Mouse (Mus musculus): Measurements from ENCODE around the gene Gm45799. TPM values are rescaled to one million over a fixed set of nuclear protein-coding genes. Genes with fewer than 3 reads are reported as not detected.

The Gm45799 gene
- 33.8 and 34.3 TPM in 2 replicates for polyA plus RNA-seq (2015; fragmentation: Nextera tagmentation; extraction: Ambion mirVana)

DNA sequence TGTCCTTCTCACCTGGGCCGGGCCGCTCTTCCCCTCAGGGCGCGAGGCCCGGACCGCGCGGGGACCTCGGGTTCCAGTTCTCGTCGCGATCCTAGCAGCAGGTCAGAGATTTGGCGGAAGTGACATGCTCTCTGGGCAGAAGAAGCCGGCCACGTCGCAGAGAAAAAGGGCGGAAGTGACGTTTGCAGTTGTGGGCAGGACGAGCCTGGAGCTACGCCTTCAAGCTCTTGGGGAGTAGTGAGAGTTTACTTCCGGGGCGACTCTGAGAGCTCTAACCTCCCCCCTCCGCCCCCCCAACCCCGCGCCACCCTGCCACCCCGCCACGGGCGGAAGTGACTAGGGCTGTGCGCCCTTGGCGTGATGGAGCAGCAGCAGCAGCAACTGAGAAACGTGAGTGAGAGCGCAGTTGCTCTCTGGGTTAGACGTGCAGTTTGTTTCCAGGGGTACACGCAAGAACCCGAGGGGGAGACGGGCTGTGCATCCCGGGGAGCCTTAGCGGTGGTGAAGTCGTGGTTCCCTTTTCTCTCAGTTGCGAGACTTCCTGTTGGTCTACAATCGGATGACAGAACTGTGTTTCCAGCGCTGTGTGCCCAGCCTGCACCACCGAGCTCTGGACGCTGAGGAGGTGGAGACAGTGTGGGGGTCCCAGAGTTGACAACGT is at the start of gene Gm45799, which contains the start of gene Arfip2:
TSS of gene Gm45799 (plus strand) at position 320 of the 661 bp plus-strand sequence.
TSS of gene Arfip2 (minus strand) at position 184 of the 661 bp plus-strand sequence.
- peak within 1 kb of the TSS; percentile 74 for H3K9ac ChIP-seq
- peak within 1 kb of the TSS; percentile 64 for H3K4me3 ChIP-seq
- no peaks in the 10 kb centered on the region for H3K27me3 ChIP-seq
- under 1% methylated on average over 45 of the region's 45 CpGs for WGBS
- H3K4me2 ChIP-seq: peak within 1 kb of the TSS; percentile 90
- H3K4me1 ChIP-seq: peaks cover 28% of the 10 kb centered on the region
- no peaks in the 10 kb centered on the region for H3K9me3 ChIP-seq
- H3K36me3 ChIP-seq: peaks cover 46% of the 10 kb centered on the region
- H3K27ac ChIP-seq: peak within 1 kb of the TSS; percentile 90
- peak; percentile 96 for ATAC-seq (ENCODE audit: borderline replicate concordance, extremely low read depth, low FRiP score, low TSS enrichment)

GRCm38 (mm10) chr7:105602860-105603623 is 37.3 kb upstream of the Gm45799 start:
- peak; percentile 49; the same call in 1 of the 2 replicates for ATAC-seq (ENCODE audit: borderline replicate concordance, extremely low read depth, low FRiP score, low TSS enrichment)
- H3K9ac ChIP-seq: no peak overlapping the region
- no peaks in the 10 kb centered on the region for H3K27me3 ChIP-seq
- no peaks in the 10 kb centered on the region for H3K9me3 ChIP-seq
- no peaks in the 10 kb centered on the region for H3K4me1 ChIP-seq
- H3K36me3 ChIP-seq: no peaks in the 10 kb centered on the region
- 33% methylated on average over 9 of the region's 9 CpGs for WGBS
- H3K4me2 ChIP-seq: no peak overlapping the region
- no peak overlapping the region for H3K4me3 ChIP-seq
- no peak overlapping the region for H3K27ac ChIP-seq

GRCm38 (mm10) chr7:105608467-105608866 is 31.9 kb upstream of the Gm45799 start:
- Histone ChIP-seq H3K4me2 (no peak overlapping the region), H3K4me3 (no peak overlapping the region), H3K27me3 (no peaks in the 10 kb centered on the region), H3K36me3 (peaks cover 37% of the 10 kb centered on the region), H3K9ac (no peak overlapping the region), H3K4me1 (no peaks in the 10 kb centered on the region), H3K27ac (no peak overlapping the region), H3K9me3 (no peaks in the 10 kb centered on the region)
- WGBS: 83% methylated on average over 3 of the region's 3 CpGs
- no peak for ATAC-seq (ENCODE audit: borderline replicate concordance, extremely low read depth, low FRiP score, low TSS enrichment)

GRCm38 (mm10) chr7:105611767-105612166 is 28.6 kb upstream of the Gm45799 start:
- peaks cover 69% of the 10 kb centered on the region for H3K36me3 ChIP-seq
- no peak overlapping the region for H3K4me3 ChIP-seq
- H3K9me3 ChIP-seq: no peaks in the 10 kb centered on the region
- ATAC-seq (ENCODE audit: borderline replicate concordance, extremely low read depth, low FRiP score, low TSS enrichment): no peak
- WGBS: 85% methylated on average over 1 of the region's 1 CpGs
- no peak overlapping the region for H3K9ac ChIP-seq
- no peak overlapping the region for H3K27ac ChIP-seq
- H3K27me3 ChIP-seq: no peaks in the 10 kb centered on the region
- no peaks in the 10 kb centered on the region for H3K4me1 ChIP-seq
- no peak overlapping the region for H3K4me2 ChIP-seq

- Histone ChIP-seq H3K4me2 (no peak overlapping the region), H3K4me3 (no peak overlapping the region), H3K27me3 (no peaks in the 10 kb centered on the region), H3K9me3 (no peaks in the 10 kb centered on the region), H3K36me3 (peaks cover 95% of the 10 kb centered on the region), H3K9ac (no peak overlapping the region), H3K27ac (no peak overlapping the region), H3K4me1 (peaks cover 8% of the 10 kb centered on the region; the same call in 1 of the 2 replicates)
- no peak for ATAC-seq (ENCODE audit: borderline replicate concordance, extremely low read depth, low FRiP score, low TSS enrichment)
- WGBS: 91% methylated on average over 1 of the region's 1 CpGs
Measured at GRCm38 (mm10) chr7:105614400-105614799, 26.0 kb upstream of the Gm45799 start.

- H3K27me3 ChIP-seq: no peaks in the 10 kb centered on the region
- ATAC-seq (ENCODE audit: borderline replicate concordance, extremely low read depth, low FRiP score, low TSS enrichment): no peak
- no peaks in the 10 kb centered on the region for H3K9me3 ChIP-seq
- H3K27ac ChIP-seq: no peak overlapping the region
- H3K4me2 ChIP-seq: no peak overlapping the region
- 47% methylated on average over 1 of the region's 1 CpGs for WGBS
- no peak overlapping the region for H3K4me3 ChIP-seq
- H3K4me1 ChIP-seq: peaks cover 18% of the 10 kb centered on the region
- H3K36me3 ChIP-seq: peaks cover 85% of the 10 kb centered on the region
- H3K9ac ChIP-seq: no peak overlapping the region
Measured at GRCm38 (mm10) chr7:105615720-105616119, 24.6 kb upstream of the Gm45799 start.

GRCm38 (mm10) chr7:105616561-105616960 is 23.8 kb upstream of the Gm45799 start:
- Histone ChIP-seq H3K9me3 (no peaks in the 10 kb centered on the region), H3K36me3 (peaks cover 76% of the 10 kb centered on the region), H3K4me1 (peaks cover 23% of the 10 kb centered on the region), H3K4me2 (no peak overlapping the region), H3K4me3 (no peak overlapping the region), H3K27ac (no peak overlapping the region), H3K27me3 (no peaks in the 10 kb centered on the region), H3K9ac (no peak overlapping the region)
- ATAC-seq (ENCODE audit: borderline replicate concordance, extremely low read depth, low FRiP score, low TSS enrichment): no peak
- 70% methylated on average over 6 of the region's 6 CpGs for WGBS

- Histone ChIP-seq H3K27ac (no peak overlapping the region), H3K9ac (no peak overlapping the region), H3K9me3 (no peaks in the 10 kb centered on the region), H3K4me3 (no peak overlapping the region), H3K4me1 (peaks cover 31% of the 10 kb centered on the region), H3K36me3 (peaks cover 71% of the 10 kb centered on the region), H3K27me3 (no peaks in the 10 kb centered on the region), H3K4me2 (no peak overlapping the region)
- 93% methylated on average over 22 of the region's 22 CpGs for WGBS
- no peak for ATAC-seq (ENCODE audit: borderline replicate concordance, extremely low read depth, low FRiP score, low TSS enrichment)
Measured at GRCm38 (mm10) chr7:105617810-105618209, 22.5 kb upstream of the Gm45799 start.

GRCm38 (mm10) chr7:105619701-105620100 is 20.7 kb upstream of the Gm45799 start:
- Histone ChIP-seq H3K4me3 (no peak overlapping the region), H3K9ac (no peak overlapping the region), H3K9me3 (no peaks in the 10 kb centered on the region), H3K27ac (peak overlapping the region; percentile 84), H3K4me1 (peaks cover 31% of the 10 kb centered on the region), H3K4me2 (no peak overlapping the region), H3K27me3 (no peaks in the 10 kb centered on the region), H3K36me3 (peaks cover 64% of the 10 kb centered on the region)
- peak; percentile 29; the same call in 1 of the 2 replicates for ATAC-seq (ENCODE audit: borderline replicate concordance, extremely low read depth, low FRiP score, low TSS enrichment)
- WGBS: 53% methylated on average over 3 of the region's 3 CpGs

DNA sequence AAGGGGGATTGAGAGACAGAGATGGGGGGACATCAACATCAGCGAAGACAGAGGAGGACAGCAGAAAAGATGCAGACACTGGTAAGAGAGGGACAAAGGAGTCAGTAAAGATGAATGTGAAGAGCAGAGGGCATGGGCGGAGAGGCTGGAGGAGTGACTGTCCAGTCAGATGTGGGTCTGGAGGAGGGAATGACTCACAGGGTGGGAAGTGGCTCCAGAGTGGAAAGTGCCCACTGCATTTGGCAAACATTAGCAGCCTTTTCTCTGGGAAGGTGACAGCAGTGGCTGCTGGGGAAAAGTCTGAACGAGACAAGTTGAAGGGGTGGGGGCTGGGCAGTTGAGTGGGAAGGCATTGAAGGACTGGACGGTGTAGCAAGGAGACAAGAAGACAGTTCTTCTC is 19.3 kb upstream of the Gm45799 start:
- H3K27ac ChIP-seq: peak overlapping the region; percentile 84
- H3K36me3 ChIP-seq: peaks cover 54% of the 10 kb centered on the region
- H3K27me3 ChIP-seq: no peaks in the 10 kb centered on the region
- H3K4me1 ChIP-seq: peaks cover 42% of the 10 kb centered on the region
- H3K9ac ChIP-seq: no peak overlapping the region
- 0 out of 2 replicates have a peak overlapping the region, but pooled peaks have one; percentile 30 for H3K4me2 ChIP-seq
- no peak overlapping the region for H3K4me3 ChIP-seq
- ATAC-seq (ENCODE audit: borderline replicate concordance, extremely low read depth, low FRiP score, low TSS enrichment): no peak
- H3K9me3 ChIP-seq: no peaks in the 10 kb centered on the region
- WGBS: 48% methylated on average over 4 of the region's 4 CpGs

GRCm38 (mm10) chr7:105621646-105622292 is 18.6 kb upstream of the Gm45799 start:
- Histone ChIP-seq H3K4me2 (peak overlapping the region; percentile 30; the same call in 1 of the 2 replicates), H3K27me3 (no peaks in the 10 kb centered on the region), H3K4me3 (no peak overlapping the region), H3K9me3 (no peaks in the 10 kb centered on the region), H3K27ac (peak overlapping the region; percentile 84), H3K9ac (no peak overlapping the region), H3K4me1 (peaks cover 46% of the 10 kb centered on the region), H3K36me3 (peaks cover 48% of the 10 kb centered on the region)
- peak; percentile 37; the same call in 1 of the 2 replicates for ATAC-seq (ENCODE audit: borderline replicate concordance, extremely low read depth, low FRiP score, low TSS enrichment)
- WGBS: 49% methylated on average over 8 of the region's 8 CpGs
